Mouse (Mus musculus) urinary bladder, postnatal 36 days (tissue): ENCODE results near the gene Lbr.
A peak's percentile ranks its signal among the peaks of the same experiment; 100 is the strongest.

Experiments
- DNase-seq, 2 experiments: peaks; one replicate each; pipeline ENCODE4 v3.0.0; 2022; ENCODE audit warnings: low spot score in 2 of 2, mixed read lengths in 1 of 2

The Lbr gene

DNA sequence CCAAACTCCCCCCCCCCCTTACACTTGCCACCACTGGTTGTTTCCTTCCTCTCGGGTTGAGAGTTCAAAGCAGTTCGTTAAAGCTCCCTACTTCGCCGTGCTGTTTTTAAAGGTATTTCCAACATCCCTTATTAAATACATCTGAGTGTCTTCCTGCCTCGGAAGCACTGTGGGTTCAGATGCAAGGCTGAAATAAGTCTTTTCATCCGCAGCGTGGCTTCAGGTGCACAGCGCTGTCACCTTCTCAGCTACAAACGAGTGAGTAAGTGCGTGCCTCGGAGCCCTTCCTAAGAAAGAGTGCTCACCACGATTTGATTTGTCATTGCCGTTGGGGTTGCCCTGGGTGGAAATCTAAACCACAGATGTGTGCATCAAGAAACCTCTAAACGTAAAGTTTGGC is at the start of gene Lbr:
Gene Lbr, minus strand, starts transcription at position 266 of the 400 bp plus-strand sequence.
- no peak for DNase-seq

DNA sequence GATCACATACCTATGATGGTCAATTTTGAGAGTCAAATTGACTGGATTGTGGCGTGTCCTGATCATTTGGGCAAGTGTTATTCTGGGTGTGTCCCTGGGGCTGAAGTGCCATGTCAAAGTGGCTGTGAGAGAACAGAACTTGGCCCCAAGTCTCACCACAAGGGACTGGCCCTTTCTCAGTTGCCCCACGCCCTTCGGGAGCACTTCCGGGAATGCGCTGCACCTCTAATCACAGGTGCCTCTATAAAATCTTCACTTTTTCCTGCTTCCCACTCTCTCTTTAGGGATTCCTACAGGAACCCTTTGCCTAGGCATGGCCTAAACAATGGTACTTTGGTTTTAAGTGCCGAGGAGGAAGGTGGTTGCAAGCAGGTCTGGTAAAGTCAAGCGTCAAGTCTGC is 46.8 kb upstream of the Lbr start:
- DNase-seq: no peak

DNA sequence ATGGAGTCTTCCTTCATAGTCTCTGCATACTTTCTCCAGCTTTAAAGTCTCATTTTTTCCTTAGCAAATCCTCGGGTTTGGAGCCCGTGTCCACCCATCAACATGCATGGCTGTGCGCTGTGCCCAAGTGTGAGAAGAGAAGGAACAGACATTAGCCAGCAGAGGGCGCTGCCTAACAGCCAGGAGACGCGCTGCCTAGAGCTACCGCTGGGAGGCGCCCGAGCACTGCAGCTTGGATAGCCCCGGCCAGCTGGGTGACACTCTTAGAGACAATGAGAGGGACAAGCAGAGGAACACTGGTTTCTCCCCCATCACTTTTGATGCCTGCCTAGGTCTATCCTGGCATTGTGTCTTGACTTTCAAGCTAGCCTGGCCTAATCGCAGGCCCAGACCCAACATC is 46.0 kb upstream of the Lbr start:
- peak; percentile 91 to 92 for DNase-seq

- DNase-seq: peak; percentile 41 to 68
These were observed 38.7 kb upstream of the Lbr start for GRCm38 (mm10) chr1:181881532-181881931.

DNA sequence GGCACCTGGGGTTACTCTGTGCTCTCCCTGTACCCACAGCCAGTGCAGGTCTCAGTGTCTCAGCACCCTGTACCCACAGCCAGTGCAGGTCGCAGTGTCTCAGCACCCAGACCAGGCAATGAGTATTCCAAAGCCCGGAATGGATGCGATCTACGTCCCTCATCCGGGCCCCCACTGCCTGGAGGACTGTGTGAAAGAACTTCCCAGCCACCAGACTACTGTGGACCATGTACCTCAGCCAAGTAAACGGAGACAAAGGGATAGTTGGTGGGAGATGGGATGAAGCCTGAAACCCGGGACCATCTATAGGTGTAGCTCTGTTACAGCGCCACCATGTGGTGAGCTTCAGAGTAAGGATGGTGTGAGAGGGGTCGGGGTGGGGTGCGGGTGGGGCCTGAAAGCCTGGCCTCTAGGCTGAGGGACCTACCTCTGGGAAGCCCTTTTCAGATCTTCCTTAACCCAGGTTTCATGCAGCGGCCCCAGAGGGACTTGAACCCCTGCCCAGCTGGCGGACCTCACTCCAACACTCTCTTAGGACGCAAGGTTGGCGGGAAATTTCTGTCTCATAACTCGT is 38.0 kb upstream of the Lbr start:
- no peak for DNase-seq

DNA sequence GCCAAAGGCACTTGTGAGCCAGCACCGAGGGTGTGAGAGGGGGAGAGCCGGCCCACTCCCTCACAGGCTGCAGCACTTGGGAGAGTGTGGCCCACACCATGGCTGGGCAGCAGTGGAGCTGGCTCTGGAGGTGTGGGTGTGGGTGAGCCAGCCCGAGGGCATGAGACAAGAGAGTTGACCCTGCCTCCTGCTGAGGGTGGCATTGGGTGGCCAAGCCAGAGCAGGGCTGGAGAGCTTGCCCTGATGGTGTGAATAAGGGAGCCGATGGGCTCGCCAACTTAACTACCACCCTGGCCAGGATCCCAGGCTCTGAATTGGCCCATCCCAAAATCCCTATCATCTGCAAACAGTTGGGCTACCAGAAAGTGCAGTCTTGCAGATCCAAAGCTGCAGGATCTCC is 35.6 kb upstream of the Lbr start:
- no peak for DNase-seq

- peak in 1 of 2 experiments; percentile 54 for DNase-seq
These were observed 34.2 kb upstream of the Lbr start for GRCm38 (mm10) chr1:181877088-181877487.

DNA sequence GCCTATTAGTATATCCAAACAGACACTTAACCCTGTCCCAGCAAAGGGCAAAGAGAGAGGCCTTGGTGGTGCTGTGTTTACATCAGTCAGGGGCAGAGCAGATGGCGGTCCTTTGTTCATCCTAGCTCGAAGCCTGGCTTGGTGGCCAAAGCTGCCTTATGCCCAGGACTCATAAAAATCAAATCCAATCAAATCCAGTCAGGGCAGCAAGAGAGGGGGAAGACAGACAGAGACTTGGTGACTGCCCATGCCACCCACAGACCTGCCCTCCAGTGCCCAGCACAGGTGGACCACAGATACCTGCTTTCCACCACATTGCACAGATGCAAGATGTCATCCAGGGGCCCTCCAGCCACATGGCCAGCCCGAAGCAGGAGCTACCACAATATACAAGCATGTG is 33.8 kb upstream of the Lbr start:
- DNase-seq: no peak

- no peak for DNase-seq
These were observed 30.5 kb upstream of the Lbr start for GRCm38 (mm10) chr1:181873086-181873920.

DNA sequence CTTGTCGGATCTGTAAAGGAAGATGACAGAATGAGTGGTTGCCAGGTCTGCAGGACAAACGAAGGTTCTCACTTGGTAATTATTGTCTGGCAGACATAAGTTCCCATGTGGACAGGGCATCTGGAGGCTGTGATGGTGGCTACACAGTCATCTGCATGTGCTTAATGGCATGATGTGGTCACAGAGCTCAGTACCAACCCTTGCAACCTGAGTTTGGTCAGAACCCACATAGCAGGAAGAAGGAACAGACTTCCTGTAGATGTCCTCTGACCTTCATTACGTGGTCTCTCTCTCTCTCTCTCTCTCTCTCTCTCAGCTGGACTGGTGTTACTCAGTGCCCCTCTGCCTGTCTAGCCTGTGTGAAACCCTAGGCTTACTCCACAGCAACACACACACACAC is 29.8 kb upstream of the Lbr start:
- DNase-seq: no peak

- DNase-seq: no peak
These were observed 23.8 kb upstream of the Lbr start for GRCm38 (mm10) chr1:181866429-181867280.

GRCm38 (mm10) chr1:181865863-181866216 is 23.0 kb upstream of the Lbr start:
- no peak for DNase-seq

DNA sequence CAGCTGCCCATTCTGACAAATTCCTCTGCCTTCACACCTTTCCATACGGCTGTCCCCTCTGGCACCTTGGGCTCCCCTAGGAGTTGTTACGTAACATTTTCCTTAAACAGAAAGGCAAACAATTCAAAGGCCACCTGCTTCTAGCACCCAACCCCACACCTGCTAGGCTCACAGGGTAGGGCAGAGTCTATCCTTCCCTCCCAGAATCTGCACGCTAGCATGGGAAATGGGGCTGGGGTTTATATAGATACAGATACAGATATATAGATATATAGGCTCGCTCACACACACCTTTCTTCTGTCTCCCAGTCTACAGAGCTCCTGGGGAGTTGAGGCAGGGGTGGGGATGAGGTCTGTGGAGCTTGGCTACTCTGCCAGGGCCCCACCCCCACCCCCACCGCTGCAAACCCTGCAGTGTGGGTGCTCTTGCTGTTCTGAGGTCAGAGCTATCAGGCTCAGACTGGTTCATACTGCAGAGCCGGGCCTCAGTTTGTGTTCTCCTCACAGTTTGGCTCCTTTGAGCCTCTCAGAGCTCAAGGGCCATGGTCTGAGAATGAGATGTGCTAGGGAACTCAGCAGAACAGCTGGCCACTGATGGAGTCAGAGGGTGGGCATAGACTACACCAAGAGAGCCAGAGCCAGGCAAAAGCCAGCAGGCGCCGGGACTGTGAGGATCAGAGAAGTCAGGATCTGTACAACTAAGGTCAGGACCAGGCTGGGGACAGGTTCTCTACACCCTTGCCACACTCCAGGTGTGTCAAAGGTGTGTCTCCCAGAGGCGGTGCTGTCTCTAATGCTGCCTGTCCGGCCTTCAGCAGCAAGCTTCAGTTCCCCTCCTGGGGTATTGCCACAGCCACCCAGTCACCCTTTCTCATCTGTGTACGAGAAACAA is 22.4 kb upstream of the Lbr start:
- DNase-seq: no peak

DNA sequence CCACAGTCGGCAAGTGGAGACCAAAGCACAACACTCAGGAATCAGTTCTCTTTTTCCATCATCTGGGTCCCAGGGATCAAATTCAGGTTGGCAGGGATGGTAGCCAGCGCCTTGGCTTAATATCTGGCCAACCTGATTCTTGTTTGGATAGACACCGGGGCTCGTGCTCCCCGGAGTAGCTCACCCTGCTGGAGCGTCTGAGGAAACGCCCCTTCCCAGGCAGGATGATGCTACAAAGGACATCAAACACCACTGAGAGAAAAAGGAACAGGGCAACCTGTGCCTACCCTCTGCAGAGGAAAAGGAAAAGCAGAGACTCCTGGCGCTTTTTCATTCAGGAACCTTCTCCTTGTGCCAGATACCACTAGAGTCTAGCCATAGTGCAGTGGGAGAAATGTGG is 20.6 kb upstream of the Lbr start:
- DNase-seq: no peak

DNA sequence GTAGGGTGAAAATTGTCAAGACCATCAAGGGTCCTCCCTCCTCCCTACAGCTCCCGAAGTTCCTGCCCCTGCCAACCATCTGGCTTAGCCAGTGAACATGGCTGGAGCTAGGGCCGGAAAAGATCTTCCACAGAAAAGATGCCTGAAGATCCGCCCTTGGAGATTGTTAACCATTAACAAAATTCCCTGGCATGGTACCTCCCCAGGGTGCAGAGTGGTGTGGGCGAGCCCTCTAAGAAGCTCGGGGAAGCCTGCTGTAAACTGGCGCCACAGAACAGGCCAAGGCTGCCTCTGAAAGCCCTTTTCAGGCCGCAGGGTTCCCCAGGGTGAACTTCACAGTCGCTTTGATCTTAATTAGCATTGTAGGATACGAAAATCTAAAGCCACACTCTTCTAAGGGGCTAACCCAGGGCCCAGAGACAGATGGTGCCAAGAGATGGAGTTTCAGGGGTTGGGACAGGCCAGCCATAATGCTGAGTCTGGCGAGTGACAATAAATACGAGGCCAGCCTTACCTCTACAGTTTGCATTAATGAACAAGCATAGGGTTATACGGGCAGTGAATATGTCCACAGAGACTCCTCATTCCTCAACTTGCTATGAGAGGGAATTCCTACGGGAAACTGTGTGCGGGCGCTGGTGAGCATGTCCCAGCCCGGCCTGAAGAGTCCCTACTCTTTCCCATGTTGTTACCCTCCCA is 20.0 kb upstream of the Lbr start:
- DNase-seq: no peak

DNA sequence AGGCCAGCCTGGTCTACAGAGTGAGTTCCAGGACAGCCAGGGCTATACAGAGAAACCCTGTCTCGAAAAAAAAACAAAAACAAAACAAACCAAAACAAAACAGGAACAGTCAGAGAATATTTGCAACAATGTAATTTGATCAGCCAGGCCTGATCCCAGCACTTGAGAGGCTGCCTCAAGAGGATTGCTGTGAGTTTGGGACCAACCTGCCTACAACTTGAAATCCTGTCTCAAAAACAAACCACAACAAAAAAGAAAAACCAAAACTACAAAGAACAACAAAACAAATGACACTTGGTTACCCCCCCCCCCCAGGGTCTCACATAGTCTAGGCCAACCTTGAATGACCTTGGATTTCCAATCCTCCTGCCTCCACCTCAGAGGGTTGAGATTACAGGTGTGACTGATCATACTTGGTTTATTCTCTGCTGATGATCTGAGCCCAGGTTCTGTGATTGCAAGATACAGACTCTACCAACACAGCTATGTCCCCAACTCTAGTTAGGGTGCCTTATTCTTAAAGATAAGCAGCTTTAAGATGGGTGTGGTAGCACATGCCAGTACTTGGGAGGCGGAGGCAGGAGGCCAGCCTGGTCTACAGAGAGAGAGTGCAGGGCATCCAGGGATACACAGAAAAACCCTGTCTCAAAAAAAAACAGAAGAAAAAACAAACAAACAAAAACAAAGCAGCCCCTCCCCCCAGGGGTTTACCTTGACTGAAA is 18.5 kb upstream of the Lbr start:
- no peak for DNase-seq

GRCm38 (mm10) chr1:181860659-181861058 is 17.8 kb upstream of the Lbr start:
- DNase-seq: peak; percentile 71 to 85

- no peak for DNase-seq
These were observed 13.5 kb upstream of the Lbr start for GRCm38 (mm10) chr1:181856329-181856728.

- no peak for DNase-seq
These were observed 12.0 kb upstream of the Lbr start for GRCm38 (mm10) chr1:181854829-181855228.

DNA sequence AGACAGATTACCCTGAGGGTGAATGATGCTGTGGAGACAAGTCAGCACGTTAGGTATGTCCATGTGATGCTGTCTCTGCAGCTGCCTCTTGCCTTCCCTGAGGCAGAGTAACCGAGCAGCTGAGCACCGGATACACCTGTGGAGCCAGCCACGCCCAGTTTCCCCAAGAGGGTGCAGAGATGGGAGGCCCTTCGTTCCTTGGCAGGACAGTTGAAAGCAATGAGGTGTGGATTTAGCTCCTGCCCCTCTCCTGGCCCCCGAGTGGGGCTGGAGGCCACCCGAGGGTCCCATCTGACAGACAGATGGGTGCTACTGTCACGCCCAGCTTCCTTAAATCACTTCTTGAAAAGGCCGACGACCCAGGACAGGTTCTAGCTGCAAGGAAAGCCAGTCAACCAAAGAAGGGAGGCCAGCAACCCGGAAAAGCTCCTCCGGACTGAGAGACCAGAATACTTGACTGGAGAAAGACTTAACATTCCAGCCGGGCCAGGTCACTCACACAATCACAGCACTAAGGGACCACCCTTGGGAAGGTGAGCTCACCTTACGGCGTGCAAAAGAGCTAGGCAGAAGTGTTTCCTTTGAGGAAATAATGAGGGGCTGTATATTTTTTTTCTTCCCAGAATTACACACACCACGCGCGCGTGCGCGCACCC is 10.4 kb upstream of the Lbr start:
- peak in 1 of 2 experiments; percentile 39 for DNase-seq
